Mouse (Mus musculus) heart, embryonic 11.5 days (tissue): Measurements from ENCODE around the gene Tmem150c. TPM values are rescaled to one million over a fixed set of nuclear protein-coding genes. Genes with fewer than 3 reads are reported as not detected.

Experiments used
- ATAC-seq: fragments of 200-750 bp; cut with Nextera tagmentation; replicated peaks from 2 replicates; pipeline ENCODE4 v1.8.0; 2017; ENCODE audit warnings: moderate library complexity; ENCODE audit not compliant: insufficient number of reproducible peaks, low FRiP score, low TSS enrichment
- H3K27ac ChIP-seq: fragments of 300-500 bp; sonication (generic); 2 replicates; pipeline ENCODE4 v1.5.1; 2014; ENCODE audit warnings: mild to moderate bottlenecking, low read depth, low read length
- H3K27me3 ChIP-seq: fragments of 300-500 bp; sonication (generic); 2 replicates; pipeline ENCODE4 v1.6.1; 2014; ENCODE audit warnings: mild to moderate bottlenecking, low read length, mixed read lengths; ENCODE audit not compliant: control insufficient read depth, insufficient read depth
- H3K36me3 ChIP-seq: fragments of 300-500 bp; sonication (generic); 2 replicates; pipeline ENCODE4 v1.6.1; 2014; ENCODE audit warnings: mild to moderate bottlenecking, low read length, moderate library complexity, mixed read lengths; ENCODE audit not compliant: control insufficient read depth, insufficient read depth
- H3K4me1 ChIP-seq: fragments of 300-500 bp; sonication (generic); 2 replicates; pipeline ENCODE4 v1.6.1; 2014; ENCODE audit warnings: low read length; ENCODE audit not compliant: control insufficient read depth, insufficient read depth
- H3K4me2 ChIP-seq: fragments of 300-500 bp; sonication (generic); 2 replicates; pipeline ENCODE4 v1.6.1; 2014; ENCODE audit warnings: mild to moderate bottlenecking, moderate library complexity
- H3K4me3 ChIP-seq: fragments of 300-500 bp; sonication (generic); 2 replicates; pipeline ENCODE4 v1.5.1; 2014; ENCODE audit warnings: low read depth, low read length
- H3K9ac ChIP-seq: fragments of 300-500 bp; sonication (generic); 2 replicates; pipeline ENCODE4 v1.6.1; 2014; ENCODE audit warnings: mild to moderate bottlenecking, low read depth, low read length, moderate library complexity
- H3K9me3 ChIP-seq: fragments of 300-500 bp; sonication (generic); replicated peaks from 2 replicates; pipeline ENCODE4 v1.6.1; 2016; ENCODE audit warnings: low read length; ENCODE audit not compliant: control insufficient read depth
- whole genome bisulfite sequencing: fragments of 180-500 bp; shearing (Covaris S2); extraction: QIAGEN DNeasy Blood & Tissue Kit; methylation state at CpG from one replicate; pipeline ENCODE4 v1.1.7; 2014; ENCODE audit not compliant: insufficient replicate concordance; 5-methylcytosine and 5-hydroxymethylcytosine counted together
- polyA plus RNA-seq: library from polyadenylated mRNA; unstranded; fragments of >200 nt; fragmentation: Nextera tagmentation; extraction: Ambion mirVana; gene quantifications from 2 replicates; pipeline ENCODE4 v1.2.1, GENCODE M21; 2014

Tmem150c gene
- 0.54 and 1.0 TPM in 2 replicates for polyA plus RNA-seq

DNA sequence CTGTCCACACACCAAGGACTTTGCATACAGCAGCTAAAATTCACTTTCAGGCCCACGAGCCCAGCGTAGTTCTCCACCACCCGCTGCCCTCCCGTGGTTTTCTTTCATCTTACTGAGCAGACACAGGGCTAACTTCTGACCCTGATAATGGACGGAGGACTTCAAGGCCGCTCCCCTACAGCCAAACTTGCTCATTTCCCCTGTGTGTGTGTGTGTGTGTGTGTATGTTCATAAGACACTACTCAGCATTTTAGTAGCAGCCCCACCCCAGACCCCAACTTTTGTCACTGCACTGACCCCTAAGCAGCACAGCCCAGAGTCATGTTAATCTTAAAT is at the start of gene Tmem150c:
TSS of gene Tmem150c (minus strand) at position 171 of the 336 bp plus-strand sequence.
- WGBS: 5% methylated on average over 6 of the region's 6 CpGs
- peak within 1 kb of the TSS; percentile 78 for H3K4me3 ChIP-seq
- peaks cover 43% of the 10 kb centered on the region for H3K27me3 ChIP-seq
- H3K27ac ChIP-seq: no peak within 1 kb of the TSS
- no peaks in the 10 kb centered on the region for H3K9me3 ChIP-seq
- H3K9ac ChIP-seq: peak within 1 kb of the TSS; percentile 61
- H3K36me3 ChIP-seq: no peaks in the 10 kb centered on the region
- no peaks in the 10 kb centered on the region for H3K4me1 ChIP-seq
- peak within 1 kb of the TSS; percentile 98 for H3K4me2 ChIP-seq
- ATAC-seq: no peak

DNA sequence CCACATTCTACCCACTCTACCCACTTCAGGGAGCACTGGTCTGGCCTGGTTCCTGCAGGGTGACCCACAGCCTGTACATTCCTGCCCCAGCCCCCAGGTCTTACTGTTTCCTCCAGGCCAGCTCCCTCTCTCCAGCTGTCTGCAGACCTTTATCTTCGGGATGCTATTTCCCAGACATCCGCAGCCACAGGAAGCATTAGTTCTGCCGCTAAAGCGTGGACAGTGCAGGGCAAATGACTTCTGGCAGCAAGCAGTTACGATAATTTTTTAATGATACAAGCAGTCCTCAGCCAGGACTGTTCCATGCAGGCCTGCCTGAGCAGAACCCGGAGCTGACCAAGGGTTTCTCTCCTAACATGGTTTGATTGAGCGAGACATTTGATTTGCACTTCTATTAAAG is 49.5 kb upstream of the Tmem150c start:
- no peak; the same call in 1 of the 2 replicates for ATAC-seq
- H3K4me3 ChIP-seq: no peak overlapping the region
- H3K9me3 ChIP-seq: no peaks in the 10 kb centered on the region
- H3K4me1 ChIP-seq: peaks cover 8% of the 10 kb centered on the region
- H3K27me3 ChIP-seq: 0 out of 2 replicates have a peak, but pooled peaks cover 5% of the 10 kb centered on the region
- WGBS: 32% methylated on average over 7 of the region's 7 CpGs
- H3K36me3 ChIP-seq: no peaks in the 10 kb centered on the region
- no peak overlapping the region for H3K9ac ChIP-seq
- H3K4me2 ChIP-seq: no peak overlapping the region
- peak overlapping the region; percentile 46; the same call in 1 of the 2 replicates for H3K27ac ChIP-seq

DNA sequence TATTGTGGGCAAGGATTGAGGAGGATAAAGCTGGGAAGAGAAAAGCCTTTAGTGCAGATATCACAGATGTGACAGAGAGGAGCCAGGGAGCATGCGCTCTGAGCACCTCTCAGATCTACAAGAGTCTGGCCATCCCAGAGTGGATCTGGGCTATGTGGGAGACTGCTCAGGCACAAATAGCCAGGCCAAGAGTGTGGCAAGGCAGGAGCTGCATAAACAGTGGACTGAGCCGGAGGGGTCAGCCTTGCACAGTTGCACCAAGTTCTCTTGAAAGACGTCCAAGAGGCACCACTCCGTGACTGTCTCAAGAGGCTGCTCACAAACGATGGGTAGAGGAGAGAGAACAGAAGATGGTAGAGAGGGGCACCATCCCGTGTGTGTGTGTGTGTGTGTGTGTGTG is 47.1 kb upstream of the Tmem150c start:
- H3K27ac ChIP-seq: no peak overlapping the region
- WGBS: 71% methylated on average over 6 of the region's 6 CpGs

DNA sequence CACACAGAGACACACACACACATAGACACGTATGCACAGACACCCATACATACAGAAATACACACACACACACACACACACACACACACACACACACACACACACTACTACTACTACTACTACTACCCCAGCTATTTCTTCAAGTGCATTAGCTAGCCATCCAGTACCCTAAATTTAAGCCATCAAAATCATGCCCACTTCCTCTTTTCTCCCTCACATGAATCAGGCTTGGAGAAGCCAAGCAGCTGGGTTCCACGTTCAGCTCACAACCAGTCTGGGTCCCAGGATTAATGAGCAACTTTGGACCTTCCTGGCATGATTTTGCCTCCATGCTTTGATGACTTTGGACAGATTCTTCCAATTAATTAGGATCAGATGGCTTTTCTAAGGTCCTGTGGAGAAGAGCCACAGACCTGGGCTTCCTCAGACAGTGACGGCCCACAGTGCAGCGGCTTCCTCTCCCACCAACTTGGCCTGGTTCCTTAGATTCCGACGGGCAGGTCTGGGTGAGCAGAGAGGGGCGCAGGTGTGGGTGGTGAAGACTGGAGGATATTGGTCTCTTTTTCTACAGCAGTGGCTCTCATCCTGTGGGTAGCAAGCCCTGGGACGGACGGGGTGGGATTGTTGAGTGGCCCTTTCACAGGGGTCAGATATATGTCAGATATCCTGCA is 46.0 kb upstream of the Tmem150c start:
- H3K9me3 ChIP-seq: no peaks in the 10 kb centered on the region
- no peak overlapping the region for H3K4me2 ChIP-seq
- H3K4me1 ChIP-seq: 0 out of 2 replicates have a peak, but pooled peaks cover 6% of the 10 kb centered on the region
- no peaks in the 10 kb centered on the region for H3K36me3 ChIP-seq
- no peak overlapping the region for H3K9ac ChIP-seq
- H3K4me3 ChIP-seq: no peak overlapping the region
- 86% methylated on average over 9 of the region's 9 CpGs for WGBS
- no peak for ATAC-seq
- H3K27ac ChIP-seq: no peak overlapping the region
- 0 out of 2 replicates have a peak, but pooled peaks cover 3% of the 10 kb centered on the region for H3K27me3 ChIP-seq

More for the DNA sequence above, 47.1 kb upstream of the Tmem150c start:
- Histone ChIP-seq H3K4me1 (0 out of 2 replicates have a peak, but pooled peaks cover 6% of the 10 kb centered on the region), H3K9me3 (no peaks in the 10 kb centered on the region), H3K4me3 (no peak overlapping the region), H3K27me3 (0 out of 2 replicates have a peak, but pooled peaks cover 3% of the 10 kb centered on the region), H3K9ac (no peak overlapping the region), H3K36me3 (no peaks in the 10 kb centered on the region), H3K4me2 (no peak overlapping the region)
- no peak for ATAC-seq

DNA sequence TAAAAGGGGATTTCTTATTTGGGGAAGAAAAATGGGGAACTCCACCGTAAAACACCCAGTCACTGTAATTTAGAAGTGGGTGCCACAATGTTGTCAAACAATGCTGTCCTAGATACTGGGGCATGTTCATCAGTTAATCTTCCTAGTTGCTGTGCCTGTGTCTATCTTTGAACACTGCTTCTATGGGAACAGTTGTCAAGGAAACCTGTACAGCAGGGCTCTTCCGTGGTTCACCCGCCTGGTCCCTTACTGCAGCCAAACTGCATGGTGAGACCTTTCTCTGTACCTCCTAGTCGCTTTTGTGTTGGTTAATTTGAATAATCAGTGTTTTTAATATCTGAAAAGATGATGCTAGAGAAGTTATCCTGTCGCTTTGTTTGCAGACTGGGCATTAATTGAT is 41.2 kb upstream of the Tmem150c start:
- Histone ChIP-seq H3K4me3 (no peak overlapping the region), H3K36me3 (no peaks in the 10 kb centered on the region), H3K4me1 (peaks cover 8% of the 10 kb centered on the region), H3K4me2 (no peak overlapping the region), H3K27me3 (no peaks in the 10 kb centered on the region), H3K27ac (no peak overlapping the region), H3K9me3 (no peaks in the 10 kb centered on the region), H3K9ac (no peak overlapping the region)
- WGBS: 59% methylated on average over 5 of the region's 5 CpGs
- no peak for ATAC-seq

DNA sequence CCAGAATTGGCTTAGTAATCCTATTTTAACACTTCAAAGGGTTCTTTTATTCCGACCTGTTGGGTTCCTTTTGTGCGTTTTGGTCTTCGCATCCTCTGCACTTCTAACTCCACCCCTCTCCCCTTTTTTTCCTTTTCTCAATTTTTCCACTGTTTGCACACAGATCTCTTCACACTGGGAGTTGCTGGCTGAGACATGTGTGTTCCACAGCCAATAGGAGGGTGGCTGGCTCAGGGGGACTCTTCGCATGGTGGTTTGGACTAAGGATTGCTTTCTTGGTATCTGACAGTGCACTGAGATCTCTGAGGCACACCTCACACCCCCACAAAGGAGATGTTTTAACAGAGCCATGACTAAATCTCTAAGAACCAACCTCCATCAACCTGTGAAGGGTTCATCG is 40.7 kb upstream of the Tmem150c start:
- H3K27me3 ChIP-seq: no peaks in the 10 kb centered on the region
- WGBS: 71% methylated on average over 5 of the region's 5 CpGs

DNA sequence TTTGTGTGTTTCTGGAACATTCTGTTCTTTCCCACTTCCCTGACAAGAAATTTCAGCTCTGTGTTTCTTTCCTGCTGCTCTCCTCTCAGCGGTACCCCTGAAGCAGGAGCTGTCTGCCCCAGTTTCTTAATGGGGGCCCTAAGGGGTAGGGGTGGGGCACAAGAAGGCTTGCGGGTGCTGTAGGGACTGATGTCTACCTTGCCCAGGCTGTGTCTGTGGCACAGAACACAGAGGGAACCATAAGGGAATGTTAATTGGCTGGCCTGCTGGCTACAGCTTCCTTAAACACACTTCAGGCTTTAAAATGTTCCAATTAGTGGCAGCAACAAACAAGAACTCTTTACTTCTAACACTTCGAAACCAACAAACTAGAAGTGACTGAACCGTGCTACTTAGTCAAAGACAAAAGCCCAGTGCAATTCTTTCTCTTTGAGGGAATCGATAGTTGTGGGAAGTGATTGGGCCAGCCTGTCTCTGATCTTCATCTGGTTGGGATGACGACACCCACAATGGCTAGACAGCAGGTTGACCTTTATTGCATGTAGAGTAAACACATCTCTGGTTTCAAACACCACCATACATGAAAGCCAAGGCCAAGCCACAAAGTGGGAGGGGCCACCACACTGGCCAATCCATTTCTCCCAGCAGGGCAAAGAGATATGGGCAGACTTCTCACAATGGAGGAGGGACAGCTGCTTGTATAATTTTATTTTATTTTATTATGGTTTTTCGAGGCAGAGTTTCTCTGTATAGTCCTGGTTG is 39.7 kb upstream of the Tmem150c start:
- 80% methylated on average over 7 of the region's 7 CpGs for WGBS

More for the DNA sequence above, 40.7 kb upstream of the Tmem150c start:
- peaks cover 8% of the 10 kb centered on the region for H3K4me1 ChIP-seq
- no peaks in the 10 kb centered on the region for H3K9me3 ChIP-seq
- ATAC-seq: no peak
- no peak overlapping the region for H3K27ac ChIP-seq
- no peak overlapping the region for H3K4me3 ChIP-seq
- H3K36me3 ChIP-seq: no peaks in the 10 kb centered on the region
- no peak overlapping the region for H3K4me2 ChIP-seq
- H3K9ac ChIP-seq: no peak overlapping the region

DNA sequence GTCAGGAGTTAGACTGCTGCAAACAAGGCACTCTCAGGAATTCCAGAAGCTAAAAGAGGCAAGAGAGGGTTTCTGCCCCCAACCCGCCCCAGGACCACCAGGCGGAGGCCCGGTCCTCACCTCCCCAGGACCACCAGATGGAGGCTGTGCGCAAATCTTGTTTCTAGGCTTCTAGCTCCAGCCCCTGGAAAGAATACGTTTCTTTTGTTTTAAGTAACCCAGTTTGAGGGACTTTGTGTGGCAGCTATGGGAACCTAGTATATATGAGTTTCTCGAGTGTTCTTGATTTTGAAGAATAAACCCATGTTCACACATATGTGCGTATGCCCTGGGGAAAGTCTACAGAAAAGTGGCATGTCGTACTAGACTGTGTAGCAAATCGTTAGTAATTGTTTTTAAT is 37.9 kb upstream of the Tmem150c start:
- ATAC-seq: no peak
- Histone ChIP-seq H3K9ac (no peak overlapping the region), H3K4me2 (no peak overlapping the region), H3K36me3 (no peaks in the 10 kb centered on the region), H3K27me3 (no peaks in the 10 kb centered on the region), H3K27ac (no peak overlapping the region), H3K4me1 (peaks cover 8% of the 10 kb centered on the region), H3K4me3 (no peak overlapping the region), H3K9me3 (no peaks in the 10 kb centered on the region)
- WGBS: 78% methylated on average over 9 of the region's 9 CpGs

More for the DNA sequence above, 39.7 kb upstream of the Tmem150c start:
- H3K4me3 ChIP-seq: no peak overlapping the region
- H3K4me1 ChIP-seq: peaks cover 8% of the 10 kb centered on the region
- H3K4me2 ChIP-seq: no peak overlapping the region
- H3K9me3 ChIP-seq: no peaks in the 10 kb centered on the region
- H3K36me3 ChIP-seq: no peaks in the 10 kb centered on the region
- H3K27ac ChIP-seq: no peak overlapping the region
- H3K27me3 ChIP-seq: no peaks in the 10 kb centered on the region
- no peak for ATAC-seq
- H3K9ac ChIP-seq: no peak overlapping the region
